Mouse (Mus musculus): ENCODE measurements around the gene Snap25.

The Snap25 gene

DNA sequence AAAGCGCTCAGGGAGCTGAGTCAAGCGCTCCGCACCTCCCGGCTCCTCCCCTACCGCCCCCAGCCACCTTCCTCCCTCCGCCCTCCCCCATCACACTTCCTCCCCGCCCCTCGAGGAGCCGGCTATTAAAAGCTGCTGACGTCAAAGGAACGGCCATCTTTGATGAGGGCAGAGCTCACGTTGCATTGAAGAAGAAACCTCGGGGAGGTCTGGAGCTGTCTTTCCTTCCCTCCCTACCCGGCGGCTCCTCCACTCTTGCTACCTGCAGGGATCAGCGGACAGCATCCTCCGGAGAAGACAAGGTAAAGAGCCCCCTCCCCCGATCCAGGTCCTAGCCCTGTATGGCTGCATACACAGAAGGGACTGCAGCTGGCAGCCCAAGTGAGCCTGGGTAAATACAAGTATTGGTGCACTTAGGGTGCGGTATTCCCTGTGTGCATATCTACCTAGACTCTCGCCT, at the start of gene Snap25:
Gene Snap25 (plus strand): TSS at position 155 of the 460 bp plus-strand sequence.
- peak; percentile 91 to 94 for DNase-seq

GRCm38 (mm10) chr2:136666951-136667350, 46.3 kb upstream of the Snap25 start:
- DNase-seq = no peak

DNA sequence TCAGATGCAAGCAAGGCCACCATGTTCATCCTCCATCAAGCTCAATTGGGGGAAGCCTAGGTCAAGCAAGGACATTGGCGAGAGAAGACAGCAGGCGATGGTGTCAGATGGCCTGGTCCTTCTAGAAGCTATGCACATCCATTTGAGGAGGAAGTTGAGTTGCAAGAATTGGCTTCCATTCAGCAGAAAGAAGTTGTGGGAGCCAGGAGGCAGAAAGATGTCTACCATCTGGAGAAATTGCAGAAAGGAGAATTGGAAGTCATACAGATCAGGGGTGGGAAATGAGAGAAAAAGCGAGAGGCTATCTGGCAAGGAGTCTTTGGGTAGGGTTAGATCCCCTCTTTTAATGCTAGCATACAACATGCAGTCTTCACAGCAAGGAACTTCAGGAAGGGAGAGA, 44.1 kb upstream of the Snap25 start:
- DNase-seq = no peak

GRCm38 (mm10) chr2:136669665-136670064, 43.6 kb upstream of the Snap25 start:
- DNase-seq = no peak

DNA sequence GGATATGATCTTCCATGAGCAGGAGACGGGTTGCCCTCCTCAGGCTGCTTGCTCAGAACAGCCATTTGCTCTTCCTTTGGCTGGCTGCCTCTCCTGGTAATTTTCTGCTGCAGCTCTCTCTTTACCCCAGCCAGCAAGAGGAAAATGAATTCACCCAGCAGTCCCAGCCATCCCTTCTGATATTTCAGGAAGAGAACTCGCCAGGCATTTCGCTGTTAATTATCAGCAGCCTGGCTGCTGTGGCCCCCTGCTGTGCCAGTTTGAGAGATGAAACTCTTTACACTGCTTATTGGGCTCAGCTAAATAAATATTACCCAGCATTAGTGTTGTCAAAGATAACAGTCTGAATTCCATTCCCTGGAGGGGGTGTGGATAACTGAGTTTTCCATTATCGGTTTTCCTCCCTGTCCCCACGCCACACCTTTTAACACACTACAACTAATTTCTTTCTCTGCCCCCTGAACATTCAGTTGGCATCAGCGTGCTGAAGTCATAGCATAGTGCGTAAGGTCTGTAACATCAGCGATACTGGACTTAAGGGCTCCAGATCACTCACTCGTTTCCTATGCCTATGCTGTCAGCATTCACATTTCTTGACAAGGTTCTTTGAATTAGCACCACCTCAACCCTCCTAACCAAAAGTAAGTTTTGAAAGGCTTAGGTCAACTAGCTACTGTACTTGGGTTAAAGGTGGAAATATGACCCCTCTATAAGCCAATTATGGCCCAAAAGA, 42.5 kb upstream of the Snap25 start:
- DNase-seq = peak; percentile 81 to 87

- peak; percentile 83 to 90 for DNase-seq
Observed at GRCm38 (mm10) chr2:136674077-136674757, 39.0 kb upstream of the Snap25 start.

GRCm38 (mm10) chr2:136676196-136676595, 37.1 kb upstream of the Snap25 start:
- no peak for DNase-seq

DNA sequence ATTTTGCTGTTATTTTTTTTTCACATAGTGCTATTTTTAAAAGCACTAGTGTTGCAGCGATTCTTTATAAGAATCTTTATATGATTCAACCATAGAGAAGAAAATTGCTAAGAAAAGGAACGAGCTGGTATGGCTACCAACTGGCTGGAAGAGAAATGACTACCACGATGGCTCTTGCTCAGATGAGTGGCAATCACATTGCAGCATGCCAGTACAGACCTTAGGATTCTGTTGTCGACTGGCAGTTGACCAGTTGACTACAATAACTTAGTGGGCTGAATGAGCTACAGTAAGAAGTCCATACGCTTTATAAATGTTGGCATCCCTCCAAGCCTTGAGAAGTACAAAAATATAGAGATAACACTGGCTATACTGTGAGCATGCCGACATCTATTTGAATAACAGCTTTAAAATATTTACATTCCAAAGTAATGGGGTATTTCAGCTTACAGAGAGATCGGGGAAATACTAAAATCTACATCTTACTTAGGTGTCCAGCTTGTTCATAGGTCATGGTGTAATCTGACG, 36.3 kb upstream of the Snap25 start:
- DNase-seq = no peak

- peak; percentile 94 to 95 for DNase-seq
Observed at GRCm38 (mm10) chr2:136678321-136679161, 34.7 kb upstream of the Snap25 start.

GRCm38 (mm10) chr2:136679280-136680221, 33.7 kb upstream of the Snap25 start:
- DNase-seq = peak; percentile 78 to 88

GRCm38 (mm10) chr2:136682146-136682860, 30.9 kb upstream of the Snap25 start:
- DNase-seq = no peak

DNA sequence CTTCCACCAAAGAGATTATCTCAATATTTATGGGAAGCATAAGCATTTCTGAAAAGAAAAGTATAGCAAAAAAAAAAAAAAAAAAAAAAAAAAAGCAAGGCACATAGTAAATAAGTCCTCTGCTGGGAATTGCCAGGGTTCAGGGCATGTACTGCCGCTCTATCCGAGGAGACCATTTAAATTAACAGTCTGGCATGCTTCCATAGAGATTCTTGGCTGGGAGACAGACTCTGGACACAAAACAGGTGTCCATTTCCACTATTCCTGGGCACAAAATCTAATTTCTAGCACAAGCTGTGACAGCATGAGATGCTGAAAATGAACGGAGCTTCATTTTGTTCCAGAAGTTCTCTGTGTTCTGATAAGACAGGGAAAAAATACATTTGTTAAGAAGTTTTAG, 27.1 kb upstream of the Snap25 start:
- peak; percentile 89 for DNase-seq

GRCm38 (mm10) chr2:136687316-136687715, 25.9 kb upstream of the Snap25 start:
- DNase-seq = peak; percentile 56 to 62

DNA sequence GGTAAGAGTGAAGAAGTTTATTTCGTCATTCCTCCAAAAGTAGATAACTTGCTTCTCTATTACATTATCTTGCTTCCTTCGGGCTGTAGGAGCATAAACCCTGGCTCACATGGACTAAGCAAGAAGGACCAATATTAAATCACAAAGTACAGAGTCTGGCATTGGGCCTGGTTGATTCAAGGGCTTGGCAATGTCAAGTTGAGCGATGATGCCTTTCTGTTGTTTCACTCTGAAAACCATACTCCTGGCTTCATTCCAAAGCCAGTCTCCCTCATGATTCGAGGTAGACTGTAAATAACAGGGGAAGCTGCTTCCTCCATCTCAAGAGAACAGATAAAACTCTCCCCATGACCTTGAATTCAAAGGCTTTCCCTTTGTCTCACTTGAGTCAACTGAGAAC, 23.8 kb upstream of the Snap25 start:
- DNase-seq = no peak

- peak in 1 of 2 experiments; percentile 53 for DNase-seq
Observed at GRCm38 (mm10) chr2:136691681-136692080, 21.6 kb upstream of the Snap25 start.

- no peak for DNase-seq
Observed at GRCm38 (mm10) chr2:136699429-136700227, 13.6 kb upstream of the Snap25 start.

DNA sequence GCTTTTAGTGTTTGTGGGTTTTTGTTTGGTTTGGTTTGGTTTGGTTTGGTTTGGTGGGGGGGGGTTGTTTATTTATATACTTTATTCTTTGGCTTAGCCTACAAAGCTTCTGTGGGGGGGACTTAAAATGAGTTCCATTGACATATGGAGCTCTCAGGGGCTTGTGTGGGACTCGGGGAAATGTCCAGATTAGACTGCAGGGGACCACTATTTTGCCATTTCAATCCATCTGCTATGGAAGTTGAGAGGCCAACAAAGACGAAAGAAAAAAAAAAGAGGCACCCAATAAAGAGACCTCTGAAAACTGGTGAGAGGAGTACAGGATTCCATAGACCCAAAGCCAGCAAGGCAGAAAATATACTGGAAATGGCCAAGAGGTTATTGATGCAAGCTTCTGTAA, 9.9 kb upstream of the Snap25 start:
- DNase-seq = peak; percentile 76 to 80

DNA sequence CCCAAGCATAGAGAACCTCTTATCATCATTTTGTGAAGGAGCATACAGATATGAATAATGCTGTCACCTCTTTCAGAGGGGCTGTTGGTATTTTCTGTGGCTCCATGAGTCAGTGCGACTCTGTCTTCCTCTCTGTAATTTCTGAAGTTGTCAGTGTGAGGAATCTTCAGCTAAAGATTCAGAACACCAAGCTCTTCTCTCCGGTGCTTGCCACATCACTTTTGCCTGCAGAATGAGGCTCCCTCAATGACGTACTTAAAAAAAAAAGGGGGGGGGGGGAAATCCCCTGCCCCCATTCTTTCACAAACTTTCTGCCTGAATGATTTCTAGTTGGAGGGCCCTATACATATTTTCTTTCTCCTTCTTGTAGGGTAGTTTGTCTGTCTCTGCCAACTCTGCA, 2.1 kb upstream of the Snap25 start:
- DNase-seq = no peak

GRCm38 (mm10) chr2:136711746-136712440, 1.4 kb upstream of the Snap25 start:
- peak; percentile 80 to 87 for DNase-seq

All from cerebellum, adult 18-20 months (tissue).